Mouse (Mus musculus) stomach, embryonic 14.5 days (tissue): ENCODE measurements around the gene Ceacam18. TPM values are rescaled to one million over a fixed set of nuclear protein-coding genes. Genes with fewer than 3 reads are reported as not detected.

ENCODE experiments used
- ATAC-seq: fragments of 200-750 bp; cut with Nextera tagmentation; 2 replicates; pipeline ENCODE4 v1.8.0; 2017; ENCODE audit warnings: low read depth, moderate TSS enrichment; ENCODE audit not compliant: insufficient number of reproducible peaks, insufficient read depth, low FRiP score
- H3K27ac ChIP-seq: fragments of 300-500 bp; sonication (generic); 2 replicates; pipeline ENCODE4 v1.5.1; 2014; ENCODE audit warnings: mild to moderate bottlenecking, low read length, moderate library complexity, mixed read lengths
- H3K27me3 ChIP-seq: fragments of 300-500 bp; sonication (generic); 2 replicates; pipeline ENCODE4 v1.6.1; 2014; ENCODE audit warnings: low read length, control low read depth, mixed read lengths; ENCODE audit not compliant: control insufficient read depth, insufficient read depth
- H3K36me3 ChIP-seq: fragments of 300-500 bp; sonication (generic); 2 replicates; pipeline ENCODE4 v1.6.1; 2014; ENCODE audit warnings: mild to moderate bottlenecking, control low read depth, low read length, moderate library complexity, mixed read lengths; ENCODE audit not compliant: control insufficient read depth, insufficient read depth
- H3K4me1 ChIP-seq: fragments of 300-500 bp; sonication (generic); 2 replicates; pipeline ENCODE4 v1.6.1; 2014; ENCODE audit warnings: low read length, control low read depth, mixed read lengths; ENCODE audit not compliant: control insufficient read depth, insufficient read depth
- H3K4me2 ChIP-seq: fragments of 300-500 bp; sonication (generic); replicated peaks from 2 replicates; pipeline ENCODE4 v1.6.1; 2014; ENCODE audit warnings: low read depth, low read length, control low read depth
- H3K4me3 ChIP-seq: fragments of 300-500 bp; sonication (generic); 2 replicates; pipeline ENCODE4 v1.5.1; 2014; ENCODE audit warnings: low read depth, low read length, control low read depth
- H3K9ac ChIP-seq: fragments of 300-500 bp; sonication (generic); replicated peaks from 2 replicates; pipeline ENCODE4 v1.6.1; 2014; ENCODE audit warnings: low read depth, mild to moderate bottlenecking, control low read depth, low read length, moderate library complexity, mixed read lengths
- H3K9me3 ChIP-seq: fragments of 300-500 bp; sonication (generic); 2 replicates; pipeline ENCODE4 v1.6.1; 2016; ENCODE audit warnings: low read depth, low read length, control low read depth; ENCODE audit not compliant: control insufficient read depth
- WGBS: fragments of 180-500 bp; shearing (Covaris S2); extraction: QIAGEN DNeasy Blood & Tissue Kit; methylation state at CpG from one replicate; pipeline ENCODE4 v1.1.7; 2014; 5-methylcytosine and 5-hydroxymethylcytosine counted together
- polyA plus RNA-seq: library from polyadenylated mRNA; unstranded; fragments of >200 nt; fragmentation: Nextera tagmentation; extraction: Ambion mirVana; gene quantifications from 2 replicates; pipeline ENCODE4 v1.2.1, GENCODE M21; 2014

Gene Ceacam18
- polyA plus RNA-seq, 1 experiment from 2014 or later = not detected

DNA sequence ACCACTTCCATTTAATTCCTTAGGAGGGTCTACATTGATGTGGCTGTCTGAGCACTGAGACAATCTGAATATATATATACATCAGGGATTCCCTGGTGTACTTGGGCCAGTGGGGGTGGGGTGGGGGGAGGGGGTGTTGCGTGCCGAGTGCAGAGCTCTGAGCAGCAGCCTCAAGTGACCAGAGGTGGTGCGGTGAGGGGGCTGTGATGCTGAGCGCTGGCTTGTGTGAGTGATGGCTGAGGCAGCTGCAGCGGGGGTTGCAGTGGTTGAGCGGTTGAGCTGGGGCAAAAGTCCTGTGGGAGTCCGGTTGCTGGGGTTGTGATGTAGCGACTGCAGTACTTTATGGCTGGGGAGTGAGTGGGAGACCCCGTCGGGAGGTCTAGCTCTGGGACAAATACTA lies 10.7 kb upstream of the Ceacam18 start:
- Histone ChIP-seq H3K4me3 (no peak overlapping the region), H3K9me3 (no peaks in the 10 kb centered on the region), H3K36me3 (no peaks in the 10 kb centered on the region), H3K4me1 (no peaks in the 10 kb centered on the region), H3K27me3 (no peaks in the 10 kb centered on the region), H3K4me2 (no peak overlapping the region), H3K9ac (no peak overlapping the region), H3K27ac (no peak overlapping the region)
- no peak for ATAC-seq
- 9% methylated on average over 10 of the region's 10 CpGs for WGBS

DNA sequence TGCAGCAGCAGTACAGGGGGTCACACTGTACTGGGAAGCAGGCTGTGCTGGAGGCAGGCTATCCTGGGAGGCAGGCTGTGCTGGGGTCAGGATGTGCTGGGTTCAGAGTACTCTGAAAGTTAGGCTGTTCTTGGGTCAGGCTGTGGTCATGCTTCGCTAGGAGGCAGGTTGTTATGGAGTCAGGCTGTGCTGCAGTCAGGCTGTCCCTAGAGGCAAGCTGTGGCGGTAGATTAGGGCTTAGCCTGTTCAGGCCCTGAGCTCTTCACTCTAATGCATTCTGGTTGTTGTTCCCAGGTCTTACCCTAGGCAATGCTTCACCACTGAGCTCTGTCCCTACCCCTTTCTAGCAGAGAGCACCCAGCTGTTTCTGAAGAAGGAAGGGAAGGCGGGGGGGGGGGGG lies 9.4 kb upstream of the Ceacam18 start:
- Histone ChIP-seq H3K27me3 (no peaks in the 10 kb centered on the region), H3K4me1 (no peaks in the 10 kb centered on the region), H3K4me2 (no peak overlapping the region), H3K27ac (no peak overlapping the region), H3K9ac (no peak overlapping the region), H3K9me3 (no peaks in the 10 kb centered on the region), H3K36me3 (no peaks in the 10 kb centered on the region), H3K4me3 (no peak overlapping the region)
- 75% methylated on average over 3 of the region's 3 CpGs for WGBS
- ATAC-seq = no peak

- H3K9me3 ChIP-seq = no peaks in the 10 kb centered on the region
- no peak overlapping the region for H3K4me2 ChIP-seq
- no peaks in the 10 kb centered on the region for H3K27me3 ChIP-seq
- H3K4me3 ChIP-seq = no peak overlapping the region
- 79% methylated on average over 8 of the region's 8 CpGs for WGBS
- H3K9ac ChIP-seq = no peak overlapping the region
- H3K4me1 ChIP-seq = no peaks in the 10 kb centered on the region
- no peaks in the 10 kb centered on the region for H3K36me3 ChIP-seq
- H3K27ac ChIP-seq = no peak overlapping the region
- ATAC-seq = no peak
Observed at GRCm38 (mm10) chr7:43625794-43626422, 8.6 kb upstream of the Ceacam18 start.

DNA sequence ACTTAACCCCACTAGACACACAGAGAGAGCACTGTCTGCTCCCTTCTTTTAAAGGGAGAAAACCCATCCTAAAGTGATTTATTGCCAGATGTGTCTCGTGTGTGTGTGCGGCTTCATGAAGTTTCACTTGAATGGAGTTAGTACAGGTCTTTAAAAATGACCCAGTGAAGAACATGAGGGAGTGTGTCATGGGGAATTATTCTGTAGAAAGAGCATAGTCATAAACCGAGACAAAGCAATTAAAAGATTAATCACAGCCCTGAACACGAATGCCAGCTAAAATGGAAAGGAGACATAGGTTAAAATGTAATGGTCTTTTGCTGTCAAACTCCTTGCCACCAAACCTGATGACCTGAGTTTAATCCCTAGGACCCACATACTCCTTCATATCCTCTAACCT lies 567 bp upstream of the Ceacam18 start:
- Histone ChIP-seq H3K4me2 (no peak overlapping the region), H3K9me3 (no peaks in the 10 kb centered on the region), H3K36me3 (no peaks in the 10 kb centered on the region), H3K27me3 (no peaks in the 10 kb centered on the region), H3K27ac (no peak overlapping the region), H3K9ac (no peak overlapping the region), H3K4me3 (no peak overlapping the region), H3K4me1 (no peaks in the 10 kb centered on the region)
- WGBS = 69% methylated on average over 4 of the region's 4 CpGs
- ATAC-seq = no peak

DNA sequence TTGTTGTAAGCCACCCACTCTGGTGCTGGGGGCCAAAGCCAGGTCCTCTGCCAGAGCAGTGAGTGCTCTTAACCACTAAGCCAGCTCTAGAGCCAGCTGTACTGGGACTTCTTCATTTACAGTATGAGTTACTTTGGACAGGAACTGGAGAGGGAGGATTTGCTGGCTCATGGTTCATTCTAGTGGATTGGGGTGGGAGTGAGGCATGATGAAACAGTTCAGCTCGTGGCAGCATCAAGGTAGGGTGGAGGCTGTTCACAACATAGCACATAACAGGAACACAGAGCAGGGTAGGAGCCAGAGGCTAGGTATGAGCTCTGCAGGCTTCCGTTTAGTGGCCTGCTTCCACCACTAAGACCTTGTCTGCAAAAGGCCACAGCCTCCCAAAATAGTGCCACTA lies 1.7 kb downstream of the Ceacam18 start:
- no peak overlapping the region for H3K27ac ChIP-seq
- H3K9me3 ChIP-seq = no peaks in the 10 kb centered on the region
- no peaks in the 10 kb centered on the region for H3K27me3 ChIP-seq
- H3K36me3 ChIP-seq = no peaks in the 10 kb centered on the region
- no peak overlapping the region for H3K4me3 ChIP-seq
- no peak for ATAC-seq
- no peak overlapping the region for H3K9ac ChIP-seq
- no peak overlapping the region for H3K4me2 ChIP-seq
- WGBS = 56% methylated on average over 2 of the region's 2 CpGs
- H3K4me1 ChIP-seq = no peaks in the 10 kb centered on the region

GRCm38 (mm10) chr7:43637118-43637517 lies 2.6 kb downstream of the Ceacam18 start:
- no peaks in the 10 kb centered on the region for H3K36me3 ChIP-seq
- WGBS = 80% methylated on average over 1 of the region's 1 CpGs
- H3K4me3 ChIP-seq = no peak overlapping the region
- ATAC-seq = no peak
- no peaks in the 10 kb centered on the region for H3K4me1 ChIP-seq
- H3K9ac ChIP-seq = no peak overlapping the region
- no peak overlapping the region for H3K27ac ChIP-seq
- no peaks in the 10 kb centered on the region for H3K9me3 ChIP-seq
- no peak overlapping the region for H3K4me2 ChIP-seq
- no peaks in the 10 kb centered on the region for H3K27me3 ChIP-seq

- H3K9ac ChIP-seq = no peak overlapping the region
- H3K4me1 ChIP-seq = no peaks in the 10 kb centered on the region
- H3K9me3 ChIP-seq = no peaks in the 10 kb centered on the region
- 72% methylated on average over 5 of the region's 5 CpGs for WGBS
- no peak for ATAC-seq
- H3K4me2 ChIP-seq = no peak overlapping the region
- H3K4me3 ChIP-seq = no peak overlapping the region
- H3K27me3 ChIP-seq = no peaks in the 10 kb centered on the region
- no peaks in the 10 kb centered on the region for H3K36me3 ChIP-seq
- H3K27ac ChIP-seq = no peak overlapping the region
Observed at GRCm38 (mm10) chr7:43642587-43642986, 8.1 kb downstream of the Ceacam18 start.

GRCm38 (mm10) chr7:43643046-43643652 lies 8.6 kb downstream of the Ceacam18 start:
- ATAC-seq = no peak

GRCm38 (mm10) chr7:43652683-43653082 lies 18.2 kb downstream of the Ceacam18 start:
- no peak for ATAC-seq
- no peaks in the 10 kb centered on the region for H3K27me3 ChIP-seq
- WGBS = 79% methylated on average over 6 of the region's 6 CpGs
- no peak overlapping the region for H3K4me2 ChIP-seq
- H3K36me3 ChIP-seq = no peaks in the 10 kb centered on the region
- H3K4me3 ChIP-seq = no peak overlapping the region
- H3K27ac ChIP-seq = no peak overlapping the region
- H3K9ac ChIP-seq = no peak overlapping the region
- no peaks in the 10 kb centered on the region for H3K9me3 ChIP-seq
- H3K4me1 ChIP-seq = no peaks in the 10 kb centered on the region

More at GRCm38 (mm10) chr7:43643046-43643652, 8.6 kb downstream of the Ceacam18 start:
- no peaks in the 10 kb centered on the region for H3K4me1 ChIP-seq
- H3K4me3 ChIP-seq = no peak overlapping the region
- WGBS = 79% methylated on average over 17 of the region's 17 CpGs
- H3K9ac ChIP-seq = no peak overlapping the region
- H3K9me3 ChIP-seq = no peaks in the 10 kb centered on the region
- H3K36me3 ChIP-seq = no peaks in the 10 kb centered on the region
- H3K27ac ChIP-seq = no peak overlapping the region
- H3K4me2 ChIP-seq = no peak overlapping the region
- no peaks in the 10 kb centered on the region for H3K27me3 ChIP-seq
